Mouse (Mus musculus) MEL (cell line): ENCODE data around the gene Prps1l3. TPM values are rescaled to one million over a fixed set of nuclear protein-coding genes. Genes with fewer than 3 reads are reported as not detected.

Experiments used
- DNase-seq: peaks from one replicate; pipeline ENCODE4 v3.0.0; 2011; ENCODE audit warnings: low read depth, low spot score
- H3K27ac ChIP-seq: 2 replicates; pipeline ENCODE4 v1.5.1; 2012; ENCODE audit warnings: low read depth, mild to moderate bottlenecking, control low read depth, low read length, moderate library complexity; ENCODE audit not compliant: control insufficient read depth
- H3K27me3 ChIP-seq, 2 experiments: fragments of 150-350 bp in 1 of 2; sonication (generic) in 1 of 2; 2 replicates each; pipeline ENCODE4 v1.6.1; 2012; ENCODE audit warnings: low read length in 2 of 2, mild to moderate bottlenecking in 2 of 2, improper control_type of control experiment in 1 of 2, moderate library complexity in 1 of 2; ENCODE audit not compliant: insufficient read depth in 2 of 2, control insufficient read depth in 1 of 2
- H3K36me3 ChIP-seq, 2 experiments: 2 replicates each; pipeline ENCODE4 v1.6.1; 2012 to 2014; ENCODE audit warnings: low read length in 2 of 2, improper control_type of control experiment in 1 of 2, inconsistent platforms in 1 of 2, mild to moderate bottlenecking in 1 of 2; ENCODE audit not compliant: insufficient read depth in 2 of 2, control insufficient read depth in 1 of 2
- H3K4me1 ChIP-seq, 2 experiments: fragments of 150-350 bp in 1 of 2; sonication (generic) in 1 of 2; 2 replicates each; pipeline ENCODE4 v1.6.1; 2012; ENCODE audit warnings: low read length in 2 of 2, improper control_type of control experiment in 1 of 2, mild to moderate bottlenecking in 1 of 2; ENCODE audit not compliant: insufficient read depth in 2 of 2, control insufficient read depth in 1 of 2
- H3K4me3 ChIP-seq, 2 experiments: fragments of 150-350 bp in 1 of 2; sonication (generic) in 1 of 2; 2 replicates each; pipeline ENCODE4 v1.5.1; 2012; ENCODE audit warnings: low read depth in 2 of 2, low read length in 2 of 2, mild to moderate bottlenecking in 2 of 2, moderate library complexity in 2 of 2, control low read depth in 1 of 2, improper control_type of control experiment in 1 of 2; ENCODE audit not compliant: control insufficient read depth in 1 of 2, insufficient read depth in 1 of 2
- H3K79me2 ChIP-seq: 2 replicates; pipeline ENCODE4 v1.6.1; 2012; ENCODE audit warnings: mild to moderate bottlenecking, low read length, moderate library complexity; ENCODE audit not compliant: control insufficient read depth, poor library complexity, insufficient read depth
- H3K9ac ChIP-seq: 2 replicates; pipeline ENCODE4 v1.6.1; 2012; ENCODE audit warnings: low read depth, mild to moderate bottlenecking, control low read depth, low read length, moderate library complexity; ENCODE audit not compliant: control insufficient read depth, poor library complexity, severe bottlenecking
- H3K9me3 ChIP-seq: fragments of 150-350 bp; sonication (generic); replicated peaks from 2 replicates; pipeline ENCODE4 v1.6.1; 2012; ENCODE audit warnings: mild to moderate bottlenecking, low read length, improper control_type of control experiment, moderate library complexity; ENCODE audit not compliant: insufficient read depth
- BHLHE40 ChIP-seq: IDR thresholded peaks from 2 replicates; pipeline ENCODE4 v1.6.1; 2012; ENCODE audit warnings: low read depth, mild to moderate bottlenecking, inconsistent platforms, low read length, improper control_type of control experiment, borderline replicate concordance
- CTCF ChIP-seq, 3 experiments: IDR thresholded peaks in 2 of 3; conservative IDR thresholded peaks in 1 of 3; 2 replicates each; pipeline ENCODE4 v1.5.1; 2011 to 2012; ENCODE audit warnings: low read length in 3 of 3, low read depth in 2 of 3, mild to moderate bottlenecking in 2 of 3, improper control_type of control experiment in 1 of 3, inconsistent platforms in 1 of 3, mixed read lengths in 1 of 3, moderate library complexity in 1 of 3; ENCODE audit not compliant: control insufficient read depth in 1 of 3, insufficient read depth in 1 of 3, poor library complexity in 1 of 3, severe bottlenecking in 1 of 3
- E2F4 ChIP-seq: IDR thresholded peaks from 2 replicates; pipeline ENCODE4 v1.6.1; 2011; ENCODE audit warnings: low read depth, low read length, improper control_type of control experiment, borderline replicate concordance
- ELF1 ChIP-seq: IDR thresholded peaks from 2 replicates; pipeline ENCODE4 v1.6.1; 2014; ENCODE audit warnings: low read depth, mild to moderate bottlenecking, inconsistent platforms, low read length, improper control_type of control experiment, moderate library complexity
- EP300 ChIP-seq, 2 experiments: IDR thresholded peaks; 2 replicates each; pipeline ENCODE4 v1.6.1; 2011; ENCODE audit warnings: improper control_type of control experiment in 2 of 2, low read length in 2 of 2, low read depth in 1 of 2, mild to moderate bottlenecking in 1 of 2
- ETS1 ChIP-seq: IDR thresholded peaks from 2 replicates; pipeline ENCODE4 v1.6.1; 2012; ENCODE audit warnings: low read depth, mild to moderate bottlenecking, inconsistent platforms, low read length, improper control_type of control experiment, moderate library complexity
- GATA1 ChIP-seq: IDR thresholded peaks from 2 replicates; pipeline ENCODE4 v1.6.1; 2011; ENCODE audit warnings: low read depth, low read length, improper control_type of control experiment
- HCFC1 ChIP-seq: IDR thresholded peaks from 2 replicates; pipeline ENCODE4 v1.6.1; 2012; ENCODE audit warnings: low read depth, mild to moderate bottlenecking, inconsistent platforms, low read length, improper control_type of control experiment, moderate library complexity
- JUND ChIP-seq: IDR thresholded peaks from 2 replicates; pipeline ENCODE4 v1.6.1; 2011; ENCODE audit warnings: low read depth, mild to moderate bottlenecking, improper control_type of control experiment, low read length
- KAT2A ChIP-seq: conservative IDR thresholded peaks from 2 replicates; pipeline ENCODE4 v1.6.1; 2012; ENCODE audit warnings: low read depth, low read length, improper control_type of control experiment, inconsistent platforms
- MAZ ChIP-seq: IDR thresholded peaks from 2 replicates; pipeline ENCODE4 v1.6.1; 2012; ENCODE audit warnings: low read depth, mild to moderate bottlenecking, inconsistent platforms, low read length, improper control_type of control experiment
- MEF2A ChIP-seq: IDR thresholded peaks from 2 replicates; pipeline ENCODE4 v1.6.1; 2014; ENCODE audit warnings: low read depth, mild to moderate bottlenecking, inconsistent platforms, low read length, improper control_type of control experiment; ENCODE audit not compliant: poor library complexity, insufficient replicate concordance, severe bottlenecking; ENCODE audit errors: extremely low read depth
- MXI1 ChIP-seq: IDR thresholded peaks from 2 replicates; pipeline ENCODE4 v1.6.1; 2011; ENCODE audit warnings: mild to moderate bottlenecking, low read depth, low read length, improper control_type of control experiment
- POLR2AphosphoS2 ChIP-seq: IDR thresholded peaks from 2 replicates; pipeline ENCODE4 v1.6.1; 2011; ENCODE audit warnings: low read length, improper control_type of control experiment
- RAD21 ChIP-seq: IDR thresholded peaks from 2 replicates; pipeline ENCODE4 v1.6.1; 2011; ENCODE audit warnings: mild to moderate bottlenecking, low read depth, low read length, improper control_type of control experiment
- RCOR1 ChIP-seq: IDR thresholded peaks from 2 replicates; pipeline ENCODE4 v1.6.1; 2012; ENCODE audit warnings: low read depth, mild to moderate bottlenecking, inconsistent platforms, low read length, improper control_type of control experiment
- SIN3A ChIP-seq: IDR thresholded peaks from 2 replicates; pipeline ENCODE4 v1.6.1; 2012; ENCODE audit warnings: low read length, improper control_type of control experiment, inconsistent platforms
- SMC3 ChIP-seq: IDR thresholded peaks from 2 replicates; pipeline ENCODE4 v1.6.1; 2011; ENCODE audit warnings: low read depth, low read length, improper control_type of control experiment
- TAL1 ChIP-seq: IDR thresholded peaks from 2 replicates; pipeline ENCODE4 v1.6.1; 2012; ENCODE audit warnings: mild to moderate bottlenecking, inconsistent platforms, low read length, moderate library complexity, mixed read lengths
- TBP ChIP-seq: IDR thresholded peaks from 2 replicates; pipeline ENCODE4 v1.8.0; 2011; ENCODE audit warnings: low read depth, low read length, improper control_type of control experiment
- TCF12 ChIP-seq: IDR thresholded peaks from 2 replicates; pipeline ENCODE4 v1.6.1; 2014; ENCODE audit warnings: low read depth, mild to moderate bottlenecking, inconsistent platforms, low read length, improper control_type of control experiment, moderate library complexity
- USF2 ChIP-seq, 2 experiments: IDR thresholded peaks; 2 replicates each; pipeline ENCODE4 v1.6.1; 2011 to 2012; ENCODE audit warnings: improper control_type of control experiment in 2 of 2, low read length in 2 of 2, borderline replicate concordance in 1 of 2, inconsistent platforms in 1 of 2, low read depth in 1 of 2, mild to moderate bottlenecking in 1 of 2; ENCODE audit not compliant: insufficient read depth in 1 of 2
- ZC3H11A ChIP-seq: IDR thresholded peaks from 2 replicates; pipeline ENCODE4 v1.6.1; 2012; ENCODE audit warnings: low read depth, mild to moderate bottlenecking, inconsistent platforms, low read length, improper control_type of control experiment
- ZKSCAN1 ChIP-seq: IDR thresholded peaks from 2 replicates; pipeline ENCODE4 v1.6.1; 2012; ENCODE audit warnings: low read depth, mild to moderate bottlenecking, inconsistent platforms, low read length, improper control_type of control experiment, moderate library complexity
- ZMIZ1 ChIP-seq: IDR thresholded peaks from 2 replicates; pipeline ENCODE4 v1.6.1; 2012; ENCODE audit warnings: low read depth, mild to moderate bottlenecking, inconsistent platforms, low read length, improper control_type of control experiment, moderate library complexity
- polyA plus RNA-seq, 2 experiments: library from polyadenylated mRNA; stranded (reverse) in 1 of 2; unstranded in 1 of 2; fragments of >175 nt in 1 of 2; fragments of >200 nt in 1 of 2; gene quantifications; 2 replicates each; pipeline versions ENCODE4 v1.2.1 to v1.2.4; 2012; ENCODE audit warnings: low replicate concordance in 2 of 2, low read depth in 1 of 2; ENCODE audit not compliant: insufficient read length in 2 of 2, insufficient read depth in 1 of 2, missing spikeins in 1 of 2
- total RNA-seq: library from RNA; depleted of rRNA; stranded (reverse); fragments of 300-350 nt; gene quantifications from 2 replicates; pipeline ENCODE4 v1.2.3, GENCODE M21; 2012

Prps1l3 gene
- total and polyA plus RNA-seq, 3 experiments = 52.6 to 81.2 TPM; not detected in 1

DNA sequence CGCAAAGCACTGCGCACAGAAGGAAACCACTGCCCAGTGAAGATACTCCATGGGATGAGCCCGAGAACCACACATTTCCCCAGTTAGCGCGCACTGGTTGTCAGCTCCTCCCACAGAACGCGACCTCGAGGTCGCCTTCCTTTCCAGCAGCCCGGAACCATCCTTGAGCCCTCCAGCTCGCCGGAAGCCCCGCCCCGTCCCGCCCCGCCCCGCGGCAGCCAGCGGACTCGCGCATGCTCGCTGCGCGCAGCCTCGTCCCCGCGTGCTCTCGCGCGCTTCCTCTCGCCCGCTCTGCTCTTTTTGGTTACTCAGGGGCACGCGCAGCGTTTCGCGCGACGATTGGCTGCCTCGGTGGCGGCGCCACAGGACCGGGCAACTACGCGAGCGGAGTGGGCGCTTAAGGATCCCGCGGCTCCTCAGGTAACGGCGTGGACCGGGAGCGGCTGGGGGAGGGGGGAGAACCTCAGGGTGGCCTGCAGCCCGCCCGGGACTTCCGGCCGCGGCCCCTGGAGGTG is at the start of gene Prps1l3, which contains the start of gene Mipol1 (continued):
- TF ChIP-seq ELF1 (peak; percentile 66; the same call in 1 of the 2 replicates), TCF12 (peak; percentile 41), TBP (peak; percentile 80)

DNA sequence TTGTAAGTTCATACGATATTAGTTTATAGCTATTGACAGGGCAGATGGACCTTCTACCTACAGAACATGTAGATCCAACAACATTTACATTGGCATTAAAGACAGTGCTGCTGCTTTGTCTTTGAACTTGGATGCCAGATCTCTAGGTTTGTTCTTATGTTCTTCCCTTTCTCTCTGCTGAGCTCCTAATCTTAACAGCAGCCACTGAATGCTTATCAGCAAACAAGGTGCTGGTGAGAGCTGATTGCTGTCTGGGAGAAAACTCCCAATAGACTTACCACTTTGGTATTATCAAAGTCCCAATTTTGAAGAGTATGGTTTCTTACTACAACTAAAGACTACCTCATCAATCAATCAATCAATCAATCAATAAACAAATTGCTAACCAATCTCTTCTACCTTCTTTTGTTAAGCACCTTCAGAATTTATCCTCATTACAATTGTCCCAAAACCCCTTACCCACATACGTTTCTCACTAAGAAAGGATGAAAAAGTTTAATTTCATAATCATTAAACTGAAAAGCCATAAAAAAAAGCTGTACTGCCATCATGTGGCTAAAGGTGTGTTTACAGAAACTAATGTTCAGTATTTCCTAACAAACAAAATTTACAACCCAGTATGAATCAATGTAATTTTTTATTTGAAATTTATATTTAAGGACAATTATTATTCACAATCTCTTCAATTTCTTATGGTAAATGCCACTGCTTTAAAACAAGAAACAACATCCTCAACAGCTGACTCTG is 45.6 kb upstream of the Prps1l3 start:
- H3K9ac ChIP-seq = no peak overlapping the region
- no peak overlapping the region for H3K4me3 ChIP-seq
- peaks cover 0 to 21% of the 10 kb centered on the region in 2 experiments; a peak in 2 of 4 replicates for H3K36me3 ChIP-seq
- H3K27me3 ChIP-seq = no peaks in the 10 kb centered on the region
- H3K4me1 ChIP-seq = peaks cover 6 to 16% of the 10 kb centered on the region in 2 experiments; a peak in 2 of 4 replicates
- DNase-seq = peak; percentile 62
- peak; percentile 45 for TF ChIP-seq SMC3
- TF ChIP-seq SIN3A = peak; percentile 64
- TF ChIP-seq TAL1 = peak; percentile 71
- TF ChIP-seq CTCF (IDR thresholded peaks at IDR 0.05 in 2 of 3, conservative IDR thresholded peaks at IDR 0.05 in 1 of 3; ENCODE audit: control insufficient read depth in 1 of 3, insufficient read depth in 1 of 3, low read depth in 2 of 3, low read length in 3 of 3, poor library complexity in 1 of 3, severe bottlenecking in 1 of 3) = peak in 1 of 3 experiments; percentile 61; a peak in 2 of 6 replicates
- 0 out of 2 replicates have a peak, but pooled peaks have one; percentile 20 for TF ChIP-seq ZC3H11A
- peak; percentile 89 for TF ChIP-seq RCOR1
- TF ChIP-seq ZMIZ1 = no peak
- peak; percentile 93 to 98 for TF ChIP-seq EP300 (IDR thresholded peaks at IDR 0.05; ENCODE audit: low read depth in 1 of 2, low read length in 2 of 2)
- TF ChIP-seq ETS1 = peak; percentile 79
- peak; percentile 98 for TF ChIP-seq TCF12
- TF ChIP-seq TBP = 0 out of 2 replicates have a peak, but pooled peaks have one; percentile 27
- peak; percentile 99 for TF ChIP-seq GATA1
- no peak for TF ChIP-seq USF2 (IDR thresholded peaks at IDR 0.05; ENCODE audit: borderline replicate concordance in 1 of 2, insufficient read depth in 1 of 2, low read depth in 1 of 2, low read length in 2 of 2)
- TF ChIP-seq RAD21 = peak; percentile 74
- TF ChIP-seq MXI1 = no peak
- no peaks in the 10 kb centered on the region for H3K9me3 ChIP-seq
- H3K27ac ChIP-seq = no peak overlapping the region
- H3K79me2 ChIP-seq = peaks cover 2% of the 10 kb centered on the region; the same call in 1 of the 2 replicates

DNA sequence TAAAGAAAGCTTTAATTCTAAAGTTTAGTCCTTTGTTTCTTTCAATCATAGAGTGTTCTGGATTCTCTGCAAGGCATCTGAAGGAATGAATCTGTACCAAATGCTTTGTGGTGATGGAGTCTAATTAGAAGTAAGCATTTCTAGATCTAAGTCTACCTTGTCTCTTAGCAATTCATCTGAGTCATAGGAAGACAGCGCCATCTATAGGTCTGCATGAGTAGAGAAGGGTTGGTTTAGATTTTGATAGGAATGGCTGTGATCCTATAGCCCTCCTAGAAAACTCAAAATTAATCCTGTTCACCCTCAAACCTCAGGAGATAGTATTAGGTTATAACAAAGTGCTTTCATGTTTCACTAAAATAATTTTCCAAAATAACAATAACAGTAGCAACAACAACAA is 44.7 kb upstream of the Prps1l3 start:
- peaks cover 2% of the 10 kb centered on the region; the same call in 1 of the 2 replicates for H3K79me2 ChIP-seq

More for the DNA sequence above, 44.7 kb upstream of the Prps1l3 start:
- Histone ChIP-seq H3K27ac (no peak overlapping the region), H3K9ac (no peak overlapping the region), H3K4me3 (no peak overlapping the region), H3K9me3 (no peaks in the 10 kb centered on the region), H3K27me3 (no peaks in the 10 kb centered on the region), H3K4me1 (peaks cover 0 to 16% of the 10 kb centered on the region in 2 experiments; a peak in 2 of 4 replicates), H3K36me3 (peaks cover 0 to 17% of the 10 kb centered on the region in 2 experiments; a peak in 2 of 4 replicates)
- TF ChIP-seq BHLHE40 (no peak), E2F4 (no peak), SMC3 (peak; percentile 64), ZC3H11A (peak; percentile 46; the same call in 1 of the 2 replicates), HCFC1 (0 out of 2 replicates have a peak, but pooled peaks have one; percentile 8), TAL1 (no peak), MEF2A (no peak), CTCF (IDR thresholded peaks at IDR 0.05 in 2 of 3, conservative IDR thresholded peaks at IDR 0.05 in 1 of 3; ENCODE audit: control insufficient read depth in 1 of 3, insufficient read depth in 1 of 3, low read depth in 2 of 3, low read length in 3 of 3, poor library complexity in 1 of 3, severe bottlenecking in 1 of 3) (peak; percentile 7 to 78 (median 70); a peak in 4 of 6 replicates), TCF12 (no peak), MAZ (no peak), ZKSCAN1 (no peak), ETS1 (no peak), JUND (peak; percentile 33; the same call in 1 of the 2 replicates), KAT2A (no peak), POLR2AphosphoS2 (no peak), RAD21 (peak; percentile 81)
- DNase-seq = peak; percentile 75
